Mouse (Mus musculus) inflammation-experienced regulatory T-cells, adult 6 months (primary cell): ENCODE data around the gene Myo1h. TPM values are rescaled to one million over a fixed set of nuclear protein-coding genes. Genes with fewer than 3 reads are reported as not detected.

Source experiments
- ATAC-seq: one replicate; pipeline ENCODE4 v1.8.0; 2017
- polyA plus RNA-seq, 3 experiments: library from polyadenylated mRNA; unstranded; fragments of 100-300 nt; shearing (Covaris generic); gene quantifications; one replicate each; pipeline ENCODE4 v1.2.1; 2017

Myo1h gene
- polyA plus RNA-seq, 3 experiments from 2014 or later = 1.5 to 4.3 (median 2.9) TPM

DNA sequence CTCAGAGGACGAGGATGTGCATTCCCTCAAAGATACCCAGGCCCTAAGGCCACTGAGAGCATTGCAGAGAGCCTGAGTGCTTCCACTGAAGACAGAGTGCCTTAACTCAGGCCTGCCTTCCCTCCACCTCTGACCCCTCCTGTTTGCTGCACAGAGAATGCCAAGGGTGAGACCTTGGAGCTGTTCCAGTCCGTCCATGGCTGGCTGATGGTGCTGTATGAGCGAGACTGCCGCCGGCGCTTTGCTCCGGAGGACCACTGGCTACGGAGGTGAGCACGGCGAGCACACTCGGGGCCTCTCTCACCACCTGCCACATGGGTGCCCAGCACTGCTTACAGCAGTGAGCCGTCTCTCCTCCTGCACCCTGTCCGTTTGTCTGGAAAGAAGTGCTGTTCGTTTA lies 117.6 kb downstream of the Myo1h start:
- no peak for ATAC-seq

DNA sequence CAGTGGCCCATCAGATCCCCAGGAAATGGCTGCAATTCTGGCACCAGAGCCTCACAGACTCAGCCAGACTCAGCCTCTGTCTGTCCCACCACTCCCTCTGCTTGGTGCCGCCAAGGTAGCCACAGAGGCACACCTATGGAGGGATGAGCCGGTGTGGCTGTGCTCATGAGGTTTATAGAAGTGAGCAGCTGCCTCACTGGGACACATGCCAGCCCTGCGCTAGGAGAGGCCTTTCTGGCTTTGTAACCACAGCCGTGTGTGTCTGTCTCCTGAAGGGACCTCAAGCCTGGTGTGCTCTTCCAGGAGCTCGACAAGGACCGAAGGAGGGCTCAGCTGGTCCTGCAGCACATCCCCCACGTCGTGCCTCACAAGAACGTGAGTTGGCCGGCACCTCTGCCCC lies 118.3 kb downstream of the Myo1h start:
- ATAC-seq = no peak

DNA sequence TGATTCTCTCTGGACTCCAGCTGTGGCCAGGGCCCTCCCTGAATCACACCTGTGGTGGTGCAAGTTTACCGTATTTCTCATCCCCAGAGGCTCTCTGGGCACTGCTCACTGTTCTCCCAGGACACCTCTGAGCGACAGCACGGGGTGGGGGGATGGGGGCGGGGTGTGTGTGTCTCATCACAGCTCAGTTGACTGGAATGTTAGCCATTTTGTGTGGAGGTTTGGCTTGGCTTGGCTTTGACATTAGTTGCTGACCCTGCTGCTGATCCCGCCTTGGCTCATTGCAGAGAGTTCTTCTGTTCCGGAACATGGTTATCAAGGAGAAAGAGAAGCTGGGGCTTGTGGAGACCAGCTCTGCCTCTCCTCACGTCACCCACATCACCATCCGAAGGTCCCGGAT lies 118.8 kb downstream of the Myo1h start:
- no peak for ATAC-seq

DNA sequence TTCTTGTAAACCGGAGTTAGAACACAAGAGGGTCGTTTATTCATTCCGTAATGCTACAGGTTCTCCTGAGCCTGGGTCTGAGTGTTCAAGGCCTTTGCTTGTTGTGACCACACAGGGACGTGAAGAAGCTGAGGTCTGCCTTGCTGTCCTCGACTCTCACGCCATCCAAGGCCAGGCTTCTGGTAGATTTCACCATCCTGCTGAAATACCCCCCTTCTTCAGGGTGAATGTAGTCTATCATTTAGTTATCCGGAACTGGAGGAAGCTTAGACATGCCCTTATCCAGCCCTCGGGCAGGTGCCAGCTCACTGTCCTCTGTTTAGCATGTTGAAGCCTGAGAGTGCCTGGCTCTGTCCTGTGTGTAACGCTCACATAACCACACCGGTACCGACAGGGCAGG lies 119.9 kb downstream of the Myo1h start:
- no peak for ATAC-seq

DNA sequence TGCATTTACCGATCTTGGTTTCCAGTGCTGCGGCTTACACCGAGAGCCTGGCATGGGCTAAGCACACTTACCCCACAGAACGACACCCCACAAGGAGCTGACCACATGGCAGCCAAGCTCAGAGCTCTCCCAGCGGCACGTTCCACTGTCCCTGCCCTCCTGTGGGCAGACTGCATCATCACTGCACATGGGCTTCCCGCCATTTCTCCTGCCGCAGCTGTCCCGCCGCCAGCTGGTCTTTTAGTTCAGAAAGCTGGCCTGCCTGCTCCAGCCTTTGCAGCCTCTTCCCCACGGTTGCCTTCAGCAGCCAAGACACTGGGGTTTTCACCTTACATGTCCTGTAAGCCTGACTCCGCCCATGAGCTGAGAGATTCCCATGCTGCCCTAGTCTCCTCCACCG lies 121.5 kb downstream of the Myo1h start:
- ATAC-seq = no peak

- no peak for ATAC-seq
Measured at GRCm38 (mm10) chr5:114412361-114412998, 123.5 kb downstream of the Myo1h start.

GRCm38 (mm10) chr5:114413067-114413735 lies 124.2 kb downstream of the Myo1h start:
- no peak for ATAC-seq

Other genes with a start within 250 kb of the Myo1h start
- gene Usp30, start 223.7 kb upstream of the Myo1h start, polyA plus RNA-seq = 1 to 10 TPM; 2.1 to 3.5 (median 2.7) TPM
- gene Svop, start 197.6 kb upstream of the Myo1h start, polyA plus RNA-seq = not detected
- gene Alkbh2, start 160.9 kb upstream of the Myo1h start, polyA plus RNA-seq = 1 to 10 TPM; 4.3 to 8.4 (median 5.4) TPM
- gene Ung, start 158.8 kb upstream of the Myo1h start, polyA plus RNA-seq = 1 to 10 TPM; 7.8 to 9.1 (median 8.5) TPM
- gene Acacb, start 142.6 kb upstream of the Myo1h start, polyA plus RNA-seq = 1 to 10 TPM; 1.3 to 4.5 (median 1.7) TPM
- gene Foxn4, start 15.4 kb upstream of the Myo1h start, polyA plus RNA-seq = not detected
- gene Kctd10, start 91.3 kb downstream of the Myo1h start, polyA plus RNA-seq = 10 to 100 TPM; 57.7 to 73.7 (median 61.6) TPM
- 10 to 100 TPM; 23.0 to 29.2 (median 28.0) TPM for gene Ube3b, start 91.4 kb downstream of the Myo1h start, polyA plus RNA-seq
- gene Mmab, start 154.9 kb downstream of the Myo1h start, polyA plus RNA-seq = 1 to 10 TPM; 4.2 to 5.9 (median 4.2) TPM
- gene Mvk, start 155.1 kb downstream of the Myo1h start, polyA plus RNA-seq = 10 to 100 TPM in 2 of 3 experiments, 1 to 10 TPM in 1; 9.6 to 13.8 (median 12.8) TPM